Mouse (Mus musculus): ENCODE measurements around the gene Mthfd1l.

- no peak for TF ChIP-seq CTCF (IDR thresholded peaks at IDR 0.05; ENCODE audit: low read depth)
- no peak for TF ChIP-seq EP300 (optimal IDR thresholded peaks at IDR 0.05)
Observed at GRCm38 (mm10) chr10:3942289-3942688, 30.6 kb upstream of the Mthfd1l start.

Data from stomach, postnatal 0 days (tissue).